Mouse (Mus musculus): ENCODE results near the gene Ap3m1. TPM values are rescaled to one million over a fixed set of nuclear protein-coding genes. Genes with fewer than 3 reads are reported as not detected.
A peak's percentile ranks its signal among the peaks of the same experiment; 100 is the strongest.

Gene Ap3m1
- polyA plus RNA-seq, 1 experiment: 15.1 TPM

DNA sequence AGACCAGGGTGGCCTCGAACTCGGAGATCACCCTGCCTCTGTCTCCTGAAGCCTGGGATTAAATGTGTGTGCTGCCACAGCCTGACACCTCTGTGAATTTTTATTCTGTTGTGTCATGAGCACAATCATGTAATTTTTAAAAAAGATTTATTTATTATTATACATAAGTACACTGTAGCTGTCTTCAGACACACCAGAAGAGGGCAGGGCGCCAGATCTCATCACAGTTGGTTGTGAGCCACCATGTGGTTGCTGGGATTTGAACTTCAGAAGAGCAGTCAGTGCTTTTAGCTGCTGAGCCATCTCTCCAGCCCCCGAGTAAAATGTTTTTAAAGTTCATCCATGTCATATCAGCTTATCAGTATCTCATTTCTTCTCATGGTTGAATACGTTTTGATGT is 33.4 kb upstream of the Ap3m1 start:
- peaks cover 7% of the 10 kb centered on the region for H3K79me2 ChIP-seq (ENCODE audit: control insufficient read depth, insufficient read depth)
- no peaks in the 10 kb centered on the region for H3K27me3 ChIP-seq (ENCODE audit: control insufficient read depth, insufficient read depth, insufficient read length)
- H3ac ChIP-seq (ENCODE audit: control insufficient read depth, insufficient read length): no peak overlapping the region
- no peaks in the 10 kb centered on the region for H3K36me3 ChIP-seq (ENCODE audit: control insufficient read depth, insufficient read depth)
- TF ChIP-seq MAX (IDR thresholded peaks at IDR 0.05; ENCODE audit: low read depth) (no peak), MYOD1 (IDR thresholded peaks at IDR 0.05; ENCODE audit: control insufficient read depth in 1 of 3, insufficient read length in 2 of 3, low read depth in 2 of 3) (no peak), USF1 (IDR thresholded peaks at IDR 0.05; ENCODE audit: low read depth) (no peak), TCF12 (IDR thresholded peaks at IDR 0.05; ENCODE audit: insufficient read depth, poor library complexity, severe bottlenecking) (no peak), POLR2A (IDR thresholded peaks at IDR 0.05; ENCODE audit: insufficient read length, low read depth) (no peak), REST (IDR thresholded peaks at IDR 0.05; ENCODE audit: insufficient read depth, insufficient read length) (no peak), E2F4 (IDR thresholded peaks at IDR 0.05; ENCODE audit: insufficient read depth) (no peak), SRF (IDR thresholded peaks at IDR 0.05; ENCODE audit: control insufficient read depth, insufficient read length, low read depth) (no peak), TCF3 (IDR thresholded peaks at IDR 0.05; ENCODE audit: insufficient read length, low read depth) (no peak), CEBPB (IDR thresholded peaks at IDR 0.05; ENCODE audit: insufficient read depth, poor library complexity, severe bottlenecking) (no peak), POLR2AphosphoS2 (IDR thresholded peaks at IDR 0.05; ENCODE audit: insufficient read length, low read depth) (no peak), MYOG (IDR thresholded peaks at IDR 0.05; ENCODE audit: control insufficient read depth in 1 of 3, insufficient read depth in 1 of 3, insufficient read length in 2 of 3, low read depth in 2 of 3) (no peak)
- no peak overlapping the region for H3K4me3 ChIP-seq
- H3K4me2 ChIP-seq (ENCODE audit: low read depth): no peak overlapping the region

DNA sequence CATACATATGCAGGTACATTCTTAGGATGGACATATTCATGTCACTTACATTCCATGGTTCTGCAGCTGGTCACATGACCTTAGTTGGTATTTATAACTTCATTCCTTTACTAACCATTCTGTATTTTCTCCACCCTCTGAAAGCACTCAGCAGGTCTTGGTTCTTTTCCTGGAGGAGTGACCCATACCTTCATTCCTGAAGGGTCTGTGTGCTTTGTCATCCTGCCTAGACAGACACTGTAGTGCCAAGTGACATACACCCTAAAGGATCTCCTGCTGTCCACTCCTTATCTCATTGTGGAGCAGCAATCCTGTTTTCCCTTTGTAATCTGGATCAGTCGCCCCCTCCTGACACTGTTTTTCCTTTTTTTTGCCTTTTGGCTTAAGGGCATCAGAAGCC is 30.5 kb upstream of the Ap3m1 start:
- Histone ChIP-seq H3K36me3 (ENCODE audit: control insufficient read depth, insufficient read depth) (no peaks in the 10 kb centered on the region), H3ac (ENCODE audit: control insufficient read depth, insufficient read length) (no peak overlapping the region), H3K27me3 (ENCODE audit: control insufficient read depth, insufficient read depth, insufficient read length) (no peaks in the 10 kb centered on the region), H3K4me2 (ENCODE audit: low read depth) (no peak overlapping the region), H3K4me3 (no peak overlapping the region), H3K79me2 (ENCODE audit: control insufficient read depth, insufficient read depth) (peaks cover 7% of the 10 kb centered on the region)
- TF ChIP-seq MYOD1 (IDR thresholded peaks at IDR 0.05; ENCODE audit: control insufficient read depth in 1 of 3, insufficient read length in 2 of 3, low read depth in 2 of 3) (no peak), TCF12 (IDR thresholded peaks at IDR 0.05; ENCODE audit: insufficient read depth, poor library complexity, severe bottlenecking) (no peak), TCF3 (IDR thresholded peaks at IDR 0.05; ENCODE audit: insufficient read length, low read depth) (no peak), USF1 (IDR thresholded peaks at IDR 0.05; ENCODE audit: low read depth) (peak; percentile 54)

DNA sequence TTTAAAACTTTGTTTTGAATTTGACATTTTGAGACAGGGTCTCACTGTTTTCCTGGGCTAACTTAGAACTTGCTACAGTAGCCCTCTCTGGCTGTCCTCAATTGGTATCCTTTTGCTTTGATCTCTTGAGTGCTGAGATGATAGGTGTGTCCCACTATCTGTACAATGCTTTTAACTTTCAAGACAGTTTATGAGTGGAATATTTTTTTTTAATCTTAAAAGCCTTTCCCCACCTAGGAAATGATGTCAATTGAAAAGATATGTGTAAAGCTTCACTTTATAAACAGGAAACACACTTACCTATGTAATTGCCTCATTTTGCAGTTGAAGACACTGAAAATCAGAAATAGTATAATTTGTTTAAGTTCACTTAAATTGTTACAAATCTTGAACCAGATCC is 26.2 kb upstream of the Ap3m1 start:
- Histone ChIP-seq H3K4me3 (no peak overlapping the region), H3K27me3 (ENCODE audit: control insufficient read depth, insufficient read depth, insufficient read length) (no peaks in the 10 kb centered on the region), H3K79me2 (ENCODE audit: control insufficient read depth, insufficient read depth) (no peaks in the 10 kb centered on the region), H3K36me3 (ENCODE audit: control insufficient read depth, insufficient read depth) (no peaks in the 10 kb centered on the region), H3K4me2 (ENCODE audit: low read depth) (no peak overlapping the region), H3ac (ENCODE audit: control insufficient read depth, insufficient read length) (no peak overlapping the region)
- no peak for TF ChIP-seq MYOD1 (IDR thresholded peaks at IDR 0.05; ENCODE audit: control insufficient read depth in 1 of 3, insufficient read length in 2 of 3, low read depth in 2 of 3)

DNA sequence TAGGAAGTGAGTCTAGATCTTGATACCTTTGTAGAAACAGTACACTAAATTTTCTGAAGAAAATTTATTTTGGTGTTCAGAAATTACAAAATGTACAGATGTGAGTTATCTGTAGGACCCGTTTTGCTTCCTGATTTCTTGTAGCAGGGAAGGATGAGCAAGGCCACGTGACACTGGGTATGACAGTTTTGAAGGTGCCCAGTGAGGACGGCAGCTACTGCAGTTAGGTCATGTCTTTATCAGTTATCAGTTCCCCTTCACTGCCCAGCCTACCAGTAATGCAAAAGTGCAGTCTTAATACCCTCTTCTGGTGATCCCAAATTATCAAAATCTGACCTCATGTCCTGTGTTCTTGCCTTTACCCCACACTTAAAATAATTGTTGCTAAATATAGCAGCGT is 25.6 kb upstream of the Ap3m1 start:
- H3ac ChIP-seq (ENCODE audit: control insufficient read depth, insufficient read length): no peak overlapping the region
- TF ChIP-seq TCF12 (IDR thresholded peaks at IDR 0.05; ENCODE audit: insufficient read depth, poor library complexity, severe bottlenecking) (no peak), TCF3 (IDR thresholded peaks at IDR 0.05; ENCODE audit: insufficient read length, low read depth) (no peak), POLR2A (IDR thresholded peaks at IDR 0.05; ENCODE audit: insufficient read length, low read depth) (no peak), MYOD1 (IDR thresholded peaks at IDR 0.05; ENCODE audit: control insufficient read depth in 1 of 3, insufficient read length in 2 of 3, low read depth in 2 of 3) (no peak)
- no peak overlapping the region for H3K4me2 ChIP-seq (ENCODE audit: low read depth)
- no peaks in the 10 kb centered on the region for H3K36me3 ChIP-seq (ENCODE audit: control insufficient read depth, insufficient read depth)
- no peak overlapping the region for H3K4me3 ChIP-seq
- H3K27me3 ChIP-seq (ENCODE audit: control insufficient read depth, insufficient read depth, insufficient read length): no peaks in the 10 kb centered on the region
- H3K79me2 ChIP-seq (ENCODE audit: control insufficient read depth, insufficient read depth): no peaks in the 10 kb centered on the region

DNA sequence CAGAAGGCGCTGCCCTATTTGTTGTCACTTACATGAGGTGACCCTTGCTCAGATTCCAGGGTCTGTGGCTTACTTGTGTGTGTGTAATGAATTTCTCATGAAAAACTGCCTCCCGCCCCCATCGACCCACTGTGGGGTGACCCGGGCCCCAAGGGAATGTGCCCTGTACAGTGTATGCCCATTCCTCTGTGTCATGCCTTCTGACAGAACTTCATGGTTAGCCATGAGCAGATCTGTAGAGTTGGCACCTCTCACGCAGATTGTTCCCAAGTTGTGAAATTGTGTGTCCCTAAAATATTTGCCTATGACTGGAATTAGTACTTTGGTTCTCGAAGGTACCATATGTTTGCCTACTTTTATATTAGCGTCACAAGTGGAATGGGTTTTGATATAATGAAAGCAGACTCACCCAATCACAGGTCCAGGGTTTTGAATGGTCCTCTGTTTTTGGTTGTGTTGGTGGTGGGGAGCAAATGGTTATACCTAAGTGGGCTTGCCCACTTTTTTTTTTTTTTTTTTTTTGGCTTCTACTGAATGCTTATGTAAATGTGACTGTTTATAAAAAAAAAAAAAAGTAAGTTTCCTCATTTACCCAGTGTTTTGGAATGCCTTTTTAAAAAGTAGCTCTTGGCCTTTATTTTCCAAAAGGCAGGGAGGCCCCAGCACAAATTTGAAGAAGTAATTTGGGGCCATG is 24.3 kb upstream of the Ap3m1 start:
- Histone ChIP-seq H3K27me3 (ENCODE audit: control insufficient read depth, insufficient read depth, insufficient read length) (no peaks in the 10 kb centered on the region), H3K4me2 (ENCODE audit: low read depth) (peak overlapping the region; percentile 85), H3ac (ENCODE audit: control insufficient read depth, insufficient read length) (peak overlapping the region; percentile 10), H3K79me2 (ENCODE audit: control insufficient read depth, insufficient read depth) (no peaks in the 10 kb centered on the region), H3K4me3 (peak overlapping the region; percentile 47), H3K36me3 (ENCODE audit: control insufficient read depth, insufficient read depth) (no peaks in the 10 kb centered on the region)
- no peak for TF ChIP-seq USF1 (IDR thresholded peaks at IDR 0.05; ENCODE audit: low read depth)
- TF ChIP-seq SRF (IDR thresholded peaks at IDR 0.05; ENCODE audit: control insufficient read depth, insufficient read length, low read depth): no peak
- TF ChIP-seq MYOG (IDR thresholded peaks at IDR 0.05; ENCODE audit: control insufficient read depth in 1 of 3, insufficient read depth in 1 of 3, insufficient read length in 2 of 3, low read depth in 2 of 3): no peak
- TF ChIP-seq POLR2AphosphoS2 (IDR thresholded peaks at IDR 0.05; ENCODE audit: insufficient read length, low read depth): no peak
- TF ChIP-seq MAX (IDR thresholded peaks at IDR 0.05; ENCODE audit: low read depth): no peak
- TF ChIP-seq REST (IDR thresholded peaks at IDR 0.05; ENCODE audit: insufficient read depth, insufficient read length): no peak
- TF ChIP-seq TCF12 (IDR thresholded peaks at IDR 0.05; ENCODE audit: insufficient read depth, poor library complexity, severe bottlenecking): no peak
- no peak for TF ChIP-seq CEBPB (IDR thresholded peaks at IDR 0.05; ENCODE audit: insufficient read depth, poor library complexity, severe bottlenecking)
- TF ChIP-seq POLR2A (IDR thresholded peaks at IDR 0.05; ENCODE audit: insufficient read length, low read depth): no peak

All from myocyte (in vitro differentiated cells).